Mouse (Mus musculus) hindbrain, embryonic 12.5 days (tissue): ENCODE results near the gene Kctd20. TPM values are rescaled to one million over a fixed set of nuclear protein-coding genes. Genes with fewer than 3 reads are reported as not detected.

ENCODE experiments used
- ATAC-seq: fragments of 200-750 bp; cut with Nextera tagmentation; 2 replicates; pipeline ENCODE4 v1.8.0; 2017; ENCODE audit warnings: moderate TSS enrichment; ENCODE audit not compliant: low FRiP score
- H3K27ac ChIP-seq: fragments of 300-500 bp; sonication (generic); 2 replicates; pipeline ENCODE4 v1.5.1; 2016; ENCODE audit warnings: mild to moderate bottlenecking
- H3K27me3 ChIP-seq: fragments of 300-500 bp; sonication (generic); 2 replicates; pipeline ENCODE4 v1.6.1; 2016; ENCODE audit warnings: mild to moderate bottlenecking
- H3K36me3 ChIP-seq: fragments of 300-500 bp; sonication (generic); 2 replicates; pipeline ENCODE4 v1.6.1; 2016; ENCODE audit warnings: mild to moderate bottlenecking
- H3K4me1 ChIP-seq: fragments of 300-500 bp; sonication (generic); 2 replicates; pipeline ENCODE4 v1.6.1; 2016
- H3K4me2 ChIP-seq: fragments of 300-500 bp; sonication (generic); replicated peaks from 2 replicates; pipeline ENCODE4 v1.6.1; 2016; ENCODE audit warnings: mild to moderate bottlenecking
- H3K4me3 ChIP-seq: fragments of 300-500 bp; sonication (generic); 2 replicates; pipeline ENCODE4 v1.5.1; 2016; ENCODE audit warnings: mild to moderate bottlenecking
- H3K9ac ChIP-seq: fragments of 300-500 bp; sonication (generic); 2 replicates; pipeline ENCODE4 v1.6.1; 2016; ENCODE audit warnings: mild to moderate bottlenecking, moderate library complexity
- H3K9me3 ChIP-seq: fragments of 300-500 bp; sonication (generic); replicated peaks from 2 replicates; pipeline ENCODE4 v1.6.1; 2016; ENCODE audit warnings: mild to moderate bottlenecking
- WGBS: fragments of 180-500 bp; shearing (Covaris S2); methylation state at CpG from one replicate; pipeline ENCODE4 v1.1.7; 2016; 5-methylcytosine and 5-hydroxymethylcytosine counted together
- polyA plus RNA-seq: library from polyadenylated mRNA; unstranded; fragments of >200 nt; fragmentation: Nextera tagmentation; extraction: Ambion mirVana; gene quantifications from 2 replicates; pipeline ENCODE4 v1.2.1, GENCODE M21; 2016

Gene Kctd20
- polyA plus RNA-seq, 1 experiment from 2014 or later: 120 TPM

DNA sequence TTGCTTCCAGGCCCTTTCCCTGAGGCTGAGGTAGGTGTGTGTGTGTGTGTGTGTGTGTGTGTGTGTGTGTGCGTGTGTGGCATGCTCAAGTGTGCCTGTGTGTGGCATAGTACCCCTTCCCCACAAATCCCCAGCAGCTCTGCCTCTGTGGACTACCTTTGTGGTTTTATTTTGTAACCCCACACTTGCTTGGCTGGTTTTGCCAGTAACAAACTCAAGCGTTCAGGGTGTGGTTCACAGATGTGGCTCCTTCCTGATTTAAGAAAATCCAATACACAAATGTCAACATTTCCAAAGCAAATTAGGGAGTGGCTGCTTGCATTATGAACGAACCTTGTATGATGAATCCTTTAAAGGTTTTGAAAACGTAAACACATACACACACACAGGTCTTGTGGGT is 65.0 kb downstream of the Kctd20 start:
- H3K9ac ChIP-seq: no peak overlapping the region
- no peaks in the 10 kb centered on the region for H3K27me3 ChIP-seq
- no peak overlapping the region for H3K4me2 ChIP-seq
- 0 out of 2 replicates have a peak, but pooled peaks cover 3% of the 10 kb centered on the region for H3K4me1 ChIP-seq
- no peaks in the 10 kb centered on the region for H3K9me3 ChIP-seq
- H3K4me3 ChIP-seq: no peak overlapping the region
- no peak overlapping the region for H3K27ac ChIP-seq
- no peak for ATAC-seq
- no peaks in the 10 kb centered on the region for H3K36me3 ChIP-seq
- WGBS: 85% methylated on average over 4 of the region's 4 CpGs

DNA sequence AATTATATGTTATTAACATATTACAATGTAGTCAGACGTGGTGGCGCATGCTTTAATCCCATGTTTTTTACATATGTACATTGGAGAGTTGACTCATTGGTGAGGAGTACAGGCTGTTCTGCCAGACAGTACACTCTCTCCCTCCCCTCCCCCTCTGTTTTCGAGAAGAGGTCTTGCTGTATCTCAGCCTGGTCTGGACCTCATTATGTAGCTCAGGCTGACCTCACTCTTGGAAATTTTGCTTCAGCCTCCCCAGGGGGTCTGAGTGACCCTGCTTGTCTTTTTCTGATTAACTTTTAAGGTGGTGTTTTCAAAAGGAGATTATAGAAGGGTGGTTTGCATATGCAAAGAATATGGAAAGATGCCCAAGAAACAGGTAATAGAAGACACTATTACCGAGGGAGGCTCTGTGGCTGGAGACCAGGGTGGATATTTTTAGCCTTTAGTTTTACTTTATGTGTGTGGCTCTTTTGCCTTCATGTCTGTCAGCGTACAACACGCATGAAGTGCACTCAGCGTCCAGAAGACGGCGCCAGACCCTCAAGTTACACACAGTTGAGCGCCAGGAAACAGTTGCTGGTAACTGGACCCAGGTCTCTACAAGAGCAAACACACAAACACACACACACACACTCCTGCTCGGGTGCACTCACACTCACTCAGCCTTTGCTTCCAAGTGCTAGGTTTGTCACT is 66.7 kb downstream of the Kctd20 start:
- no peak for ATAC-seq
- Histone ChIP-seq H3K4me2 (no peak overlapping the region), H3K36me3 (no peaks in the 10 kb centered on the region), H3K4me3 (no peak overlapping the region), H3K4me1 (peaks cover 6% of the 10 kb centered on the region; the same call in 1 of the 2 replicates), H3K27ac (no peak overlapping the region), H3K9ac (no peak overlapping the region), H3K27me3 (no peaks in the 10 kb centered on the region), H3K9me3 (no peaks in the 10 kb centered on the region)
- 42% methylated on average over 11 of the region's 11 CpGs for WGBS

Other genes with a start within 250 kb of the Kctd20 start
- 3.2 and 3.5 TPM in 2 replicates for gene AC170998.1, start 225.9 kb upstream of the Kctd20 start, polyA plus RNA-seq
- 4.2 and 6.5 TPM in 2 replicates for gene Mapk13, start 182.7 kb upstream of the Kctd20 start, polyA plus RNA-seq
- gene Brpf3, start 150.9 kb upstream of the Kctd20 start, polyA plus RNA-seq: 13.0 and 13.8 TPM in 2 replicates
- not detected in 2 replicates for gene Pnpla1, start 93.5 kb upstream of the Kctd20 start, polyA plus RNA-seq
- 0.10 and 0.13 TPM in 2 replicates for gene 4930539E08Rik, start 36.6 kb upstream of the Kctd20 start, polyA plus RNA-seq
- gene Pxt1, start 8.1 kb upstream of the Kctd20 start, polyA plus RNA-seq: not detected in 2 replicates
- 150 and 152 TPM in 2 replicates for gene Stk38, start 56.0 kb downstream of the Kctd20 start, polyA plus RNA-seq
- gene Srsf3, start 80.7 kb downstream of the Kctd20 start, polyA plus RNA-seq: 662 and 667 TPM in 2 replicates
- 39.0 and 43.6 TPM in 2 replicates for gene Cdkn1a, start 139.0 kb downstream of the Kctd20 start, polyA plus RNA-seq
- gene Rab44, start 162.2 kb downstream of the Kctd20 start, polyA plus RNA-seq: 0.34 and 1.1 TPM in 2 replicates